In the genomic region with DNA sequence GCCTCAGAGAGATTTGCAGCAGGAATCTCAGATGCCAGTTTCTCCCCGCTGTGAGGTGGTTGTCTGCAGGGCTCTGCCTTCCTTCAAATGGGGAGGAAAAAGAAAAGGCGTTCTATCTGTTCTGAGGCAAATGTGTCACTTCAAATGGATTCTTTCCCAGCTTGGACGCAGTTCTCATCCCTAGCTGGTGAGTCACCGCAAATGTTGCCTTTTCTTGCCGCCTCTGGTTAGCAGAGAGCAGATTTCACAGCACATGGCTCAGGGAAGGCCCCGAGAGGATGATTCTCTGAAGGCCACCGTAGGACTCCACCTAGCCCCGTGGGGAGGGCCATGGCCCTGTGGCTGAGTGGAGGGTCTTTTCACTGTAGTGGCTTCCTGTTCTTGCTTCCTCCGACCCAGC, we compare ENCODE assay signal across 14 mouse cellular contexts. TPM values are rescaled to one million over a fixed set of nuclear protein-coding genes. Genes with fewer than 3 reads are reported as not detected.
A peak's percentile ranks its signal among the peaks of the same experiment; 100 is the strongest.
DNase-seq lines count a peak whose midpoint lies in the region; ATAC-seq lines count a peak whose summit lies in the region.
"Had no signal": no experiment of that assay in that cellular context is flagged by ENCODE, and none has a peak within 500 bp of the region (broad histone marks: within the 10 kb centered on the region; RNA-seq: fewer than 3 reads in every experiment).

No protein-coding gene starts in this region.

- ATAC-seq in heart, embryonic 11.5 days (replicated peaks; ENCODE audit: insufficient number of reproducible peaks, low FRiP score, low TSS enrichment), result no peak
- ATAC-seq in kidney, embryonic 14.5 days (ENCODE audit: low FRiP score, low TSS enrichment), result no peak
- ATAC-seq in midbrain, embryonic 15.5 days (replicated peaks), result no peak

- H3K4me2 ChIP-seq in heart, embryonic 11.5 days, result no peak overlapping the region
- H3K4me2 ChIP-seq in kidney, embryonic 14.5 days (replicated peaks; ENCODE audit: low read depth, low read length), result no peak overlapping the region
- no peak overlapping the region for H3K4me2 ChIP-seq in midbrain, embryonic 15.5 days
- H3K4me2 ChIP-seq: liver, embryonic 13.5 days had no signal

- no peak overlapping the region for H3K4me3 ChIP-seq in heart, embryonic 11.5 days (ENCODE audit: low read depth, low read length)
- no peak overlapping the region for H3K4me3 ChIP-seq in kidney, embryonic 14.5 days (ENCODE audit: low read length)
- H3K4me3 ChIP-seq in midbrain, embryonic 10.5 days, result no peak overlapping the region
- H3K4me3 ChIP-seq in midbrain, embryonic 15.5 days, result no peak overlapping the region
- H3K4me3 ChIP-seq: erythroblast, embryonic 14.5 days; liver, embryonic 13.5 days had no signal

- intact Hi-C loops in heart, postnatal 25 days (cut with DNase I), result no loop called here
- intact Hi-C loops in left cerebral cortex, postnatal 14 days (cut with DNase I), result no loop called here

- 55% methylated on average over 9 of the region's 9 CpGs for WGBS in heart, embryonic 11.5 days (ENCODE audit: insufficient replicate concordance)
- WGBS in kidney, embryonic 14.5 days, result 77% methylated on average over 9 of the region's 9 CpGs
- WGBS in midbrain, embryonic 10.5 days, result 85% methylated on average over 9 of the region's 9 CpGs
- whole genome bisulfite sequencing in midbrain, embryonic 15.5 days, result 80% methylated on average over 9 of the region's 9 CpGs

- DNase-seq in heart, adult 11 months, result peak; percentile 94
- DNase-seq in NIH3T3 (ENCODE audit: low read depth), result peak; percentile 53
- peak; percentile 35 for DNase-seq in heart, postnatal 25 days (ENCODE audit: low spot score)
- DNase-seq in left cerebral cortex, postnatal 14 days (ENCODE audit: low spot score in 2 of 2), result peak; percentile 73 to 85
- no peak for DNase-seq in midbrain, embryonic 10.5 days (ENCODE audit: low spot score)
- DNase-seq: cerebellum, adult 2 months; kidney, adult 8-10 months; liver, embryonic 13.5 days; midbrain, embryonic 14.5 days had no signal

- peaks cover 2% of the 10 kb centered on the region; the same call in 1 of the 2 replicates for H3K27me3 ChIP-seq in heart, embryonic 11.5 days (ENCODE audit: control insufficient read depth, insufficient read depth, low read length)
- H3K27me3 ChIP-seq in kidney, embryonic 14.5 days (ENCODE audit: control insufficient read depth, insufficient read depth, low read length), result peaks cover 7% of the 10 kb centered on the region
- H3K27me3 ChIP-seq in midbrain, embryonic 10.5 days (ENCODE audit: low read depth, poor library complexity, severe bottlenecking), result no peaks in the 10 kb centered on the region
- no peaks in the 10 kb centered on the region for H3K27me3 ChIP-seq in midbrain, embryonic 15.5 days (replicated peaks)
- H3K27me3 ChIP-seq: liver, embryonic 13.5 days had no signal

- H3K27ac ChIP-seq in heart, embryonic 11.5 days (ENCODE audit: low read depth, low read length), result no peak overlapping the region
- no peak overlapping the region for H3K27ac ChIP-seq in kidney, embryonic 14.5 days (ENCODE audit: low read depth, low read length)
- no peak overlapping the region for H3K27ac ChIP-seq in midbrain, embryonic 10.5 days (replicated peaks)
- no peak overlapping the region for H3K27ac ChIP-seq in midbrain, embryonic 15.5 days
- H3K27ac ChIP-seq: liver, embryonic 13.5 days had no signal

- H3K36me3 ChIP-seq in heart, embryonic 11.5 days (ENCODE audit: control insufficient read depth, insufficient read depth, low read length), result no peaks in the 10 kb centered on the region
- no peaks in the 10 kb centered on the region for H3K36me3 ChIP-seq in kidney, embryonic 14.5 days (ENCODE audit: control insufficient read depth, insufficient read depth, low read length)
- H3K36me3 ChIP-seq in midbrain, embryonic 10.5 days, result no peaks in the 10 kb centered on the region
- H3K36me3 ChIP-seq in midbrain, embryonic 15.5 days (replicated peaks), result no peaks in the 10 kb centered on the region
- H3K36me3 ChIP-seq: liver, embryonic 13.5 days had no signal

- H3K9ac ChIP-seq in heart, embryonic 11.5 days (ENCODE audit: low read depth, low read length), result no peak overlapping the region
- H3K9ac ChIP-seq in kidney, embryonic 14.5 days (ENCODE audit: low read depth, low read length), result no peak overlapping the region
- no peak overlapping the region for H3K9ac ChIP-seq in midbrain, embryonic 15.5 days
- H3K9ac ChIP-seq: liver, embryonic 13.5 days had no signal

- H3K4me1 ChIP-seq in heart, embryonic 11.5 days (ENCODE audit: control insufficient read depth, insufficient read depth, low read length), result no peaks in the 10 kb centered on the region
- H3K4me1 ChIP-seq in kidney, embryonic 14.5 days (ENCODE audit: control insufficient read depth, insufficient read depth, low read length), result no peaks in the 10 kb centered on the region
- H3K4me1 ChIP-seq in midbrain, embryonic 10.5 days, result no peaks in the 10 kb centered on the region
- H3K4me1 ChIP-seq in midbrain, embryonic 15.5 days, result no peaks in the 10 kb centered on the region
- H3K4me1 ChIP-seq: liver, embryonic 13.5 days had no signal

- no peaks in the 10 kb centered on the region for H3K9me3 ChIP-seq in heart, embryonic 11.5 days (replicated peaks; ENCODE audit: control insufficient read depth, low read length)
- no peaks in the 10 kb centered on the region for H3K9me3 ChIP-seq in kidney, embryonic 14.5 days (ENCODE audit: control insufficient read depth, low read length)
- no peaks in the 10 kb centered on the region for H3K9me3 ChIP-seq in midbrain, embryonic 10.5 days (replicated peaks)
- H3K9me3 ChIP-seq in midbrain, embryonic 15.5 days, result no peaks in the 10 kb centered on the region
- H3K9me3 ChIP-seq: liver, embryonic 13.5 days had no signal

RNA-seq across cellular contexts. Expression of a gene that starts 51.2 kb away (rescaled TPM):
- polyA plus RNA-seq in heart, embryonic 11.5 days (2014; fragmentation: Nextera tagmentation; extraction: Ambion mirVana), result not detected in 2 replicates
- total RNA-seq in heart, postnatal 25 days (2021), result under 1 TPM; 0.29 to 0.42 TPM
- 10 to 100 TPM; 17.9 to 18.5 TPM for total RNA-seq in left cerebral cortex, postnatal 14 days (2021)
- 0.16 TPM in 1 of 2 replicates, not detected in the other for polyA plus RNA-seq in kidney, embryonic 14.5 days (2014; fragmentation: Nextera tagmentation; extraction: Ambion mirVana)
- polyA plus RNA-seq in midbrain, embryonic 10.5 days (2016; fragmentation: Nextera tagmentation; extraction: Ambion mirVana), result 0.04 and 0.15 TPM in 2 replicates
- polyA plus RNA-seq in midbrain, embryonic 15.5 days (2015; fragmentation: Nextera tagmentation; extraction: Ambion mirVana), result 0.89 and 0.93 TPM in 2 replicates
- total RNA-seq: CH12.LX had no signal
- polyA plus RNA-seq: liver, embryonic 13.5 days had no signal
